Mouse (Mus musculus): ENCODE results near the gene Cnnm2.

DNA sequence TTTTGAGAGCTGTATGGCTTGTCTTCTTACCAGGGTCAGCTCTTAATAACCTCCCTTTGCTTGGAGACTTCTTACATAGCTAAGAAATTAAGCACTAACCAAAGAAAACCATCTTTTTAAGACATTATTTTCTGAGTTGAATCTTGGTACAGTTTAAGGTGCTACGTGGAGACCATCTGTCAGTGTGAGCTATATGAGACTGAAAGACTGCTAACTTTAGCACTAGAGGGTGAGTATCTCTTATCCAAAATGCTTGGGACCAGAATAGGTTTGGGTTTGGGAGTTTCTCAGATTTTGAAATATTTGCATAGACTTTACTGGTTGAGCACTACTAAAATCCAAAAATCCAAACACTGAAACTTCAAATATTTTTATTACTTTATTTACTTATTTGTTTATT is 28.4 kb downstream of the Cnnm2 start:
- no peak for TF ChIP-seq MYC (IDR thresholded peaks at IDR 0.05; ENCODE audit: low read depth, low read length)
- TF ChIP-seq CTCF (IDR thresholded peaks at IDR 0.05 in 2 of 3, conservative IDR thresholded peaks at IDR 0.05 in 1 of 3; ENCODE audit: control insufficient read depth in 1 of 3, insufficient read depth in 1 of 3, low read depth in 2 of 3, low read length in 3 of 3, poor library complexity in 1 of 3, severe bottlenecking in 1 of 3): no peak
- TF ChIP-seq BHLHE40 (IDR thresholded peaks at IDR 0.05; ENCODE audit: borderline replicate concordance, low read depth, low read length): no peak
- no peak for TF ChIP-seq EP300 (IDR thresholded peaks at IDR 0.05; ENCODE audit: low read depth in 1 of 2, low read length in 2 of 2)
- no peak for TF ChIP-seq TAL1 (IDR thresholded peaks at IDR 0.05; ENCODE audit: low read length)
- no peak for TF ChIP-seq ZNF384 (IDR thresholded peaks at IDR 0.05; ENCODE audit: low read depth, low read length)
- no peak for TF ChIP-seq TBP (IDR thresholded peaks at IDR 0.05; ENCODE audit: low read depth, low read length)
- no peak for TF ChIP-seq GATA1 (IDR thresholded peaks at IDR 0.05; ENCODE audit: low read depth, low read length)
- TF ChIP-seq POLR2A (IDR thresholded peaks at IDR 0.05; ENCODE audit: control insufficient read depth in 1 of 2, insufficient read depth in 1 of 2, low read depth in 1 of 2, low read length in 2 of 2, poor library complexity in 1 of 2): no peak
- TF ChIP-seq CHD2 (IDR thresholded peaks at IDR 0.05; ENCODE audit: low read length): no peak
- TF ChIP-seq MXI1 (IDR thresholded peaks at IDR 0.05; ENCODE audit: low read depth, low read length): no peak
